Mouse (Mus musculus): ENCODE measurements at regions not wholly inside any gene's neighbourhood (a gene's known extent, or its start where the extent isn't known, plus 50 kb on each side); places are given as distances from the start of the nearest gene placed in this dataset.

DNA sequence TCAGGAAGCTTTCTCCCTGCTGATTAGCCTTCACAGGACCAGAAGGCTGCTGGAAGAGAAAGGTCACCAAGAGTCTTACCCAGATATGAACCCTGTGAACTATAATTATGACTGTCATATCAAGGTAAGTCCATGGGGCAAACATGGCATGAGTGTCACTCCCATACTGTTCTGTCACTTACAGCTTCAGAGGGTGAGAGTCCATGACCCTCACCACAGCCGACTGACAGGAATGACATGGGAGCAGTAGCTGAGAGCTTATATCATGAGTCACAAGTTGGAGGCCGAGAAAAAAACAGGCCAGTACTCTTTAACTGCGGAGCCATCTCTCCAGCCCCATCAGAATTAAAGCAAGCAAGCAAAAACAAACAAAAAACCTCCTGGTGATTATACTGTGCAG is 117.7 kb upstream of the Neo1 start:
- DNase-seq (ENCODE audit: low spot score in 2 of 2) = no peak

- DNase-seq (ENCODE audit: low spot score in 2 of 2) = no peak
Measured at GRCm38 (mm10) chr9:59153126-59153525, 116.9 kb upstream of the Neo1 start.

DNA sequence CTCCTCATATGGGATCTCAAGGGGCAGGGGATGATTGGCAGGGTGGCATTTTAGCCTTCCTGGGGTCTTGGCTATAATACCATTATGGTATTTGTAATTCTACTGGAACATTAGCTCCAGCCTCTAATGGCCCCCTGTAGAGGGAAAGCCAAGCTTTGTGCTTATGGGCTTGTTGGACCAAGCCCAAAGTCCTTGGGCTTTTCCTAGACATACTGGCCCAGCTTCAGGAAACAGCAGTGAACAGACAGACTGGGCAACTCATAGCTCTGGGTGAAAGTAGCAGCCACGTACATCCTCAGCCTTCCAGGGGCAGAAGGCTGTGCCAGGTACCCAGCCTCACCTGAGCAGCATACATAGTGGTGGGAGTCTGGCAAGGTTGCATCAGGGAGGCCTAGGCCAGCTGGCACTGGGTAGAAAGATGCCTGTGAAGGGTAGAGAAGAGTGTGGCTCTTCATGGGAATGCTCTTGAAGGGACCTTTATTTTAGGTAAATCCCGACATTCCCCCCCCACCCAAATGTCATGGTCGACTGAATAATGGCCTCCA is 108.1 kb upstream of the Neo1 start:
- DNase-seq (ENCODE audit: low spot score in 2 of 2) = no peak

GRCm38 (mm10) chr9:59143610-59144009 is 107.4 kb upstream of the Neo1 start:
- DNase-seq (ENCODE audit: low spot score in 2 of 2) = no peak

GRCm38 (mm10) chr9:59134171-59135041 is 98.2 kb upstream of the Neo1 start:
- peak; percentile 5 for DNase-seq (ENCODE audit: low spot score in 2 of 2)

DNA sequence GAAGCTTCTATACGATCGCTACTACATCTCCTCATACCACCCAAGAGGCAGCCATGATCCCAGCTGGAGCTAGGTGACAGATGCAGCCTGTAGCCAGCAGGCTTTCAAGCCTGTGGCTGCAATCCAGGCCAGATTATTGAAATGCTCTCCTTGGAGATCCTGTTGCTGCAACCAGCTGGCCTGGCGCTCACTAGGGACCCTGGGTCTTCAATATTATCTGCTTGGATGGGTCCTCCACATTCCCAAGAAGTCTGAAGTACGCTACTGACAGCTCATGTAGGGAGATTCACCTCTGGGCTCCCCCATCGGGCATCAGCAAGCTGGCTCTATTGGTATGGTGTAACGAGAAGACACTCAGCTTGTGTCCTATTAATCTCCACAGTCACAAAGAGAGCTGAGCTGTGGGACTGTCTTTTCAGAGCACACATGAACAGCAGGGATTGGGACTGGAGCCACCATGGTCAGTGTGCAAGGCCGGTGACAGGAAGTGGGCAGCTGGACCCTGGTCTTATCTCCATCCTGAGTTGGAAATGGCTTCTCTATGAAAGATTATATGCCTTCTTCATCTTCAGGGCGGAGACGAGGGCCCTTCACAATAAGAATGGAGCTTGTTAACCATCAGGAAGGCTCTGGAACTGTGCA is 93.6 kb upstream of the Neo1 start:
- no peak for DNase-seq (ENCODE audit: low spot score in 2 of 2)

- no peak for DNase-seq (ENCODE audit: low spot score in 2 of 2)
Measured at GRCm38 (mm10) chr9:59129252-59129651, 93.0 kb upstream of the Neo1 start.

DNA sequence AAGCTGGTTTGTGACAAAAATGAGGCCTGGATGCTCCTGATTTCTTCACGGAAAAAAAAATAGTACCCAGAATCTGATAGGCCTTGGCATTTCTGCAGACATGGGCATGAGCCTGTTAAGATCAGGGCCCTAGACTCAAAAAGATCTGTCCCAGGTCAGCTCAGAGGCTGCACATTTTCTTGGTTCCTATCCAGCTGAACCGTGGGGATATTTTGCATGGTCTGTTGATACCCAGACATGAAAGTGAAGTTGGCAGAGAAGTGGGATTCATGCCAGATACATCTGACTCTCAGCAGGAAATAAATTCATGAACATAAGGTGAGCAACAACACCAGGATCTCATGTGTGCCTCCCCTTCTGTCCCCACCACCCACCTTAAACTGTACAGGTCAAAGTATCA is 91.8 kb upstream of the Neo1 start:
- no peak for DNase-seq (ENCODE audit: low spot score in 2 of 2)

DNA sequence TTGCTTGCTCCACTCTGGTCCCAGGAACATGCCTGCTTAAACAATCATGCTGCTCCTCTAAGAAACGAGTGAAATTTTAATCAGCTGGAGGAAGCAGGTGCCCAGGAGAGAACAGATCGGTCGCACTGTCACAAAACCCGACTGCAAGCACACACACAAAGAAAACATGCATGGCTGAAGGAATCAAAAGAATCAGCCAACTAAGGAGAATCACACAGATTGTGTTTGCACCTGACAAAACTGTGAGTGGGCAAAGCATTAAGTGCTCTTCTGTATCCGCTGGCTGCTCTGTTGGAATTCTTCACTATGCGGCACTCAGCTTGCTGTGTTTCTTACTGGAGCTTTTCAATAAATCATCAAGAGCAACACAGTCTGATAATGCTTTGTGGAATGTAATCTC is 89.6 kb upstream of the Neo1 start:
- DNase-seq (ENCODE audit: low spot score in 2 of 2) = no peak

DNA sequence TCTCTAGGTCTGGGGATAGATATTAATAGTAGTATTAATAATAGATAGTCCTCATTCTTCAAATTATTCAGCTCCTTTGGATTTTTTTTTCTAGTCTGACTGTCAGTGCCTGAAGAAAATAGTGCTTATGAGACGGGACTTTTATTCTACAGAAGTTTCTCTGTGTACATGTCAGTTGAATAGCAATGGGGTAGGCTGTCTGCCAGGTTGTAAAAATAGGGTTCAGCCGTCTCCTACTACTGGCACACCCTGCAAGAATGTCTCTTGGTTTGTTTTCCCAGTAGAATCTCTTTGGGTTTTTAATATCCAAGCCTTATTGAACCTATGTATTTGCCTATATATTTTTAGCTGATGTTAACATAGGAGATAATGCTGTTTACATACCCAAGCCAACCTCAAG is 80.3 kb upstream of the Neo1 start:
- no peak for DNase-seq (ENCODE audit: low spot score in 2 of 2)

DNA sequence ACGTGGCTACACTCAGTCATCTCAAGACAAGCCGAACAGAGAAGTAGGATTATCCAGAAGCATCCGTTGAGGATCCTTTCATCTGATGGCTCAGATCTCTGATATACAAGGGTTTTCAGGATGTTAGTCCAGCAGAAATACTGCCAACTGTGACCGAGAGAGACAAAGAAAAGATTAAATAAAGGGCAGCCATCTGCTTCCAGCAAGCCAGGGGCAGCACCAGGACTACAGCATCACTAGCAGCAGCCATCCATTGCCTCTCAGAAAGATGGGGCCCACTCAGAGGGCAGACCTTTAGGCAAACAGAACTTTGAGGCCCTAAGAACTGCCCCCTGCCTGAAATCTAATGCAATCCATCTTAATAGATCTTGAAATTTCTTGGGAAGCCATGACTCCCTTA is 77.6 kb upstream of the Neo1 start:
- no peak for DNase-seq (ENCODE audit: low spot score in 2 of 2)

GRCm38 (mm10) chr9:59099738-59100137 is 63.5 kb upstream of the Neo1 start:
- no peak for DNase-seq (ENCODE audit: low spot score in 2 of 2)

- DNase-seq (ENCODE audit: low spot score in 2 of 2) = no peak
Measured at GRCm38 (mm10) chr9:59097564-59097963, 61.3 kb upstream of the Neo1 start.

DNA sequence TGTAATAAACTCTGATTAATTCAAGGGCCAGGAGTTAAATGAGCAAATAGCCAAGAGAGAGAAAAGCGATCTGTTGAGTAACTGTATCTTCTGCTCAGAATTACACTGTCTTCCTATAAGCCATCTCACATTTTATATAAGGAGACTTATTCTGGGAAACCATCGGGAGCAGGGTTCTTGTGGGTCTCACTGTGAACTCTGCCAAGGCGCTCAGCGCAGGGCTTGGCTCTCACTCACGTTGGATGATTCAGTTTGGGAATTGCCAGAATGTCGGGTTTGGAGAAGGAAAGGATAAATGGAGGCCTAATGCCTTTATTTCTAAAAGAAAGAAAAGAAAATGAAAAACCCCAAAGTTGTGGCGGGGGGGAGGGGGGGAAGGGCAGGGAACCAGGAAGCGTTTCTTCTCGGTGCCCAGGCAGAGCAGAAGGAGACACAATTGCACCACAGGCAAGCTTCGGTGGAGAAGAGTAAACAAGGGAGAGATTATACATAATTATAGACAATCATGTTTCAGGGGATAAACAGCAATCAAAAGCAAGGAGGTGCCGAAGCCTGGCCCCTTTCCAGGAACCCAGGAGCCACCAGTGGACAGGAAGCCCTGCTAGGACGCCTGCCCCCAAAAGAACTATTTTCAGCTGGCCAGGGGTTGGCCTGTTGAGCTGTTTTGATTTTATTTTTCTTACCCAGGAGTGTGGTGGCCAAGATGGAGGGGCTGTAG is 60.5 kb upstream of the Neo1 start:
- DNase-seq (ENCODE audit: low spot score in 2 of 2) = no peak

DNA sequence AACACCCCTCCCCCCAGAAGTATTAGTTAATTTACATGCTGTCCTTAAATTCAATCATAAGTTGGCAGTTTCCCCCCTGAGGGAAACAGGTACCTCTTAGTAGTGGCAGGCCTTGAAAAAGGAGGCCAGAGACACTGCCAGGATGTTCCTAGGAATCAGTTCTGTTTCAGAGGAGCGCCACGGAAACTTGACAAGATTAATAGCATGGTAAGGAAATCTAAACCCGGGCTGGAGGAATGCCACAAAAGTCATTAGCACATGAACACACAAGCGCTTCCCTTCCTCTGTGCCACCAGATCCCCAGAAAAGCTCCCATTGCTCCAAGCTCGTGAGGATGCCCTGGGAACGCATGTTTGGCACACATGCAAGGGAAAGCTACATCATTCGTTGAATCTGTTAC is 59.4 kb upstream of the Neo1 start:
- DNase-seq (ENCODE audit: low spot score in 2 of 2) = no peak

DNA sequence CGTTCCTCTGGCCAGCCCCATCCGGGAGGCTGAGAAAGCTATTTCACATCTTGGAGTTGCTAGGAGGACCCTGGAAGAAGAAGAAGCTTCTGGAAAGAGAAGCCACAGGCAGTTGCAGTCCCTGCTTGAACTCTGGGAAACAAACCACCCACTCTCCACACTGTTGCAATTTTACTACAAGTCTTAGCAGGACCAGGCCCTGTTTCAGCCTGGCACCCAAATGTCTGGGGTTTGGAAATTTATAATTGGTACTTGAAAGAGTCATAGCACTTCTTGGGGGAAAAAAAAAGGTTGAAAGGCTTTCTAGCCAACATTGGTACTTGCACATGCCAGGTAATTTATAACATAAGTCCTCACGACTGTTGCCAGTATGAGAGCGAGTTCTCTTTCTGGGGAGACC is 57.9 kb upstream of the Neo1 start:
- DNase-seq (ENCODE audit: low spot score in 2 of 2) = no peak

- DNase-seq (ENCODE audit: low spot score in 2 of 2) = no peak
Measured at GRCm38 (mm10) chr9:59091179-59091578, 54.9 kb upstream of the Neo1 start.

DNA sequence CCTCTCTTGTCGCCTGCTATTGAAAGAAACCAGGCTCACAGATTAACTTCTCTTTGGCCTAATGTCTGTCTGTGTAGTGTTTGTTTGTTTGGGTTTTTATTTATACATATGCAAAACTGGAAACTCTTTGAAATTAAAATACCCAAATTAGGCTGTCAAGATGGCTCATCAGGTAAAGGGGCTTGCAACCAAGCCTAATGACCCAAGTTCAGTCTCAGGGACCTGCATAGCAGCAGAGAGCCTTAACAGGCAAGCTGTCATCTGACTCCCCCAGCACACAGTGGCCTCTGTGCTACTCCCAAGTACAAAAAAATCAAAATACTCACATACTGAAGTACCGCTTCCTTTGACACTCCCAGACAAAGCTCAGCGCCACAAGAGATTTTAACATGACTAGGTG is 51.5 kb upstream of the Neo1 start:
- DNase-seq (ENCODE audit: low spot score in 2 of 2) = no peak

DNA sequence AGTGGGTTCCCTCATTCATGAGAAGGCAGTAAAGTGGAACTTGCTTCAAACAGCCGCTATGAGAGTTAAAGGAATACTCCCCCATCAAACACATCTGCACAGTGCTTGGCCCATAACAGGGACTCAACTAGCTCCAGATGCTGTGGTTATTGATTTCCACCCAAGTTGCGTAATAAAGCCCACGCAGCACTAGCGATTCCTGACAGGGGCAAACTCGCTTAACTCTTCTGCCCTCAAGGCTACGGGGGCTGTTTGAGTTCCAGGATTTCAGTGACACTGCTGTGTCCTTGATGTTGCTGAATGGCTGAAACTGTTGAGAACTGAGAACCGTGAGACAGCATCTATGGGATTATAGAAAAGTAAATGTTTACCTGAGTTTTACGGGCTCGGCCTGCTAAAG is 50.9 kb upstream of the Neo1 start:
- DNase-seq (ENCODE audit: low spot score in 2 of 2) = peak in 1 of 2 experiments; percentile 25

DNA sequence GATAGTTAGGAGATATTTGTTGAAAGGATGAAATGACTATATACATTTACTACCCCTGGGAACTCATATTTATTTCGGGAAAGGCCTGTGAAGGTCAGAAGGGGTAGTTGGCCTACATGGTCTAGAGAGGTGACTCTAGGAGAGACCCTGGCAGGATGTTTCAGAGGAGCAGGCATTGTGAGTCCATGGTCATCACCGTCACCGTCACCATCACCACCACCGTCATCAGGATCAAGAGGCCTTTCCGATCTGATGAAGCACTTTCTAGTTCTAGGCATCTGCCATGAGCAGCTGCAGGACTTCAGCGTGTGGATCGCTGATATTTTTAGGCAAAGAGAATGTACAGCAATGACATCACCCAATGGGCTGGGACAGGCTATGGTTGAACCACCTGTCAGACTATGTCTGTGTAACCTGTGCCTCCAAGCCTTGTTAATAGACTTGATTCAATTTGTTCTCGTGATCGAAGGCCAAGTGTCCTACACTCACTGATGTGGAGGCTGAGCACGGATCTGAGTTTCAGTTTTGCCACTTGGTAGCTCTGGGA is 50.4 kb upstream of the Neo1 start:
- DNase-seq (ENCODE audit: low spot score in 2 of 2) = no peak

All from urinary bladder, adult 18-20 months (tissue).